Mouse (Mus musculus): ENCODE data around the gene Atxn10.

The Atxn10 gene

GRCm38 (mm10) chr15:85404739-85405138 is 68.7 kb downstream of the Atxn10 start:
- no peak for DNase-seq (ENCODE audit: extremely low spot score)

DNA sequence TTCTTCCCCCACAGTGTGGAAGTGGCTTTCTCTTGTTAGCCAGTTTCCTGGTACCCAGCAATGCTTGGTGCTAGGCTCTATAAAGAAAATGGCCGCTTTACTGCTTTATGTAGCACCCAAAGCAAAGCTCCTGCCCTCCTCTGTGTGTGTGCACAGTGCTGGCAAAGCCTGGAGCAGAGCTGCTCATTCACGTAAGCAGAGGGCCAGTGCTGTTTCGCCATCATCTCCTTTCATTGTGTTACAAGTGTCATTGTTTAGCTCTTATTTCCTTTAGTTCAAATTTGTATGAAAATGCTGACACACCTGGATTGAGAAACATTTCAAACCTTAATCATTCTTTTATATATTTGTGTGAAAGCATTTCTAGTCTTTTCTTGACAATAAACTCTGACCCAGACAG is 69.5 kb downstream of the Atxn10 start:
- no peak for DNase-seq (ENCODE audit: extremely low spot score)

- no peak for DNase-seq (ENCODE audit: extremely low spot score)
Observed at GRCm38 (mm10) chr15:85406846-85407245, 70.8 kb downstream of the Atxn10 start.

DNA sequence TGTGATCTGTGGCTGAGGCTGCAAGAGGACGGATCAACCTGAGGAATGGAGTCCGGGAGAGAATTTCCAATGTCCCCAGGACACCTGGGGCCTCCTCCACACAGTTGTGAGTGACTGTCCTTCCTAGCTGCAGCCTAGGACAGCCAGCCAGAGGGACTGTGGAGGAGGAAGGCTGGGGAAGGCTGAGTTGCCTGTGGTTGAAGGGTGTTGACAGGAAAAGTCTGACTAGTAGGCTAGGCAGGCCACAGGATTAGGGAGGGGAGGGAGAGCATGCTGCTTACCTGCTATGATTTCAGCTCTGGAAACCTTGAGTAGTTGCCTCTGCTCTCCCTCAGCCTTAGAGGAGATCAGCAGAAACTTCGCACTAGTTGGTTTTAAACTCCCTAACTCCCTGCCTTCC is 71.3 kb downstream of the Atxn10 start:
- no peak for DNase-seq (ENCODE audit: extremely low spot score)

DNA sequence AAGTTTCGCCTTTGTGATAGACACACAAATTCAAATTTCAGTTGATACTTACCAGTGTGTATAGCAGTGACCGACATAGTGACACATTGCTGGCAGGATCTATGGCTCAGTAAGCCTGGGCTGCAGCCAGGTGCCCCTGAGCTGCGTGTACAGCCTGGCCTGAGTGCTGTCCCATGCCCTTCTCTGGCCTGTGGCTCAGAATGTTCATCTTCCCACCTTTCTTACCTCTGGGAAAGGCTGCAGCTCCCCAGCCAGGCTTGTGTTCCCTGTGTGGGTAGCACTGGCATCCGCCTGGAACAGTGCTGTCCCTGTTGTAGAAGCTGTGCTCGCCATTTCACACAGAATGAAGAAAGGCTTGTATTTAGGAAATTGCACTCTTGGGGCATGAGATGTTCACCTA is 72.7 kb downstream of the Atxn10 start:
- no peak for DNase-seq (ENCODE audit: extremely low spot score)

DNA sequence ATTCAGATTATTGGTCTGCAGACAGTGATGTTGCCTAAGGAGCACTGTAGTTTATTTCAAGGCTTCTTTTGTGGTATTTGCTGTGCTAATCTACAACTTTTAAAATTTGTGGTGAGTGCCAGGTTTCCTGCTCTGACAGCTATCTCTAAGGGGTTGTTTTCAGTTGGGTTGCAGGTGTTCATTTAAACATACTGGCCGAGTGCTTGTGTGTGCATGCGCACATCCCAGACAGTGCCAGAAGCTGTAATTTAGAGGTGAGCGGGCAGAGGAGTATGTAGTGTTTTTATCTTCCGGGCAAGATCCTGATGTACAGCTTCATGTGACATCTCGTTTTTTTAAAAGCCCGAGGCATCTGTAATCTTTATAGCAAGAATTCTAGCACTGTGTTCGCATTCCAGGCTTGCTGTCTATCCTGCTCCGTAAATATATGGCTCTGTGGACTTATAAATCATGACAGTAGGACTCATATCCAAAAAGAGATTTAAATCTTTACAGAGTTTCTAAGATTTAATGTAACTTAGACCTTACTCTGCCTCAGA is 73.3 kb downstream of the Atxn10 start:
- no peak for DNase-seq (ENCODE audit: extremely low spot score)

GRCm38 (mm10) chr15:85409836-85410235 is 73.8 kb downstream of the Atxn10 start:
- no peak for DNase-seq (ENCODE audit: extremely low spot score)

DNA sequence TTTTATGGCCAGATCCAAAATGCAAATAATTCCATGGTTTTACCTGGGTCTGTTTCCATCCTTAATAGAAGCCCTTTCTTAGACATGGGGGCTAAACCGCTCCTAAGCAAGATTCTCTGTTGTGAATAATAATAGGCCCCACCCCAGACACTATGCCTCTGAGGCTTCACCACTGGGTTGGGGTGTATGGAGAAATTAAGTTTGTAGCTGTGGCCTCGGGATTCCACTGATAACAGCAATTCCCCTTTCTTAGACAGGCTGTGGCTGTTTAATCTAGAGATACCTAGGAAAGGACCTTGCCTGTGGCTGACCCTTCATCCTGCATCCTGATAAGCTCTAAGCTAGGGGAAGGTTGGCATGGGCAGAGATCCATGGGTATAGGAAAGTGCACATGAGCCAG is 78.6 kb downstream of the Atxn10 start:
- no peak for DNase-seq (ENCODE audit: extremely low spot score)

DNA sequence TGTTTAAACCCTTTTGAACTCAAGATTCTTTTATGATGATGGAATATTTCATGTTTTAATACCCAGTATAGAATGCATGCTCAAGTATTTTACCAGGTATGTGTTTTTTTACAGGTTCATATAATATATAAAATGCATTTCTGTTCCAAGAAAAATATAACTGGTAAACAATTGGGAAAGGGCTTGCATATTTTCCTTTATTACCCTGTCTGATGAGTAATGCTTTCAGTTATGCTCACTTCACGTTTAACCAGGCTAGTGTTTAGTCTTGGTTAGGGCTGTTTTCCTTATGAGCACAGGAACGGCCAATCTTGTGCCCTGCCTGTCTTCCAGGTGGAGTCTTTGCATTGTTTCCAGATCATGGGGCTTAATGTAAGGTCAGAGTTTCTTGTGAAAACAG is 84.6 kb downstream of the Atxn10 start:
- DNase-seq (ENCODE audit: extremely low spot score) = no peak

DNA sequence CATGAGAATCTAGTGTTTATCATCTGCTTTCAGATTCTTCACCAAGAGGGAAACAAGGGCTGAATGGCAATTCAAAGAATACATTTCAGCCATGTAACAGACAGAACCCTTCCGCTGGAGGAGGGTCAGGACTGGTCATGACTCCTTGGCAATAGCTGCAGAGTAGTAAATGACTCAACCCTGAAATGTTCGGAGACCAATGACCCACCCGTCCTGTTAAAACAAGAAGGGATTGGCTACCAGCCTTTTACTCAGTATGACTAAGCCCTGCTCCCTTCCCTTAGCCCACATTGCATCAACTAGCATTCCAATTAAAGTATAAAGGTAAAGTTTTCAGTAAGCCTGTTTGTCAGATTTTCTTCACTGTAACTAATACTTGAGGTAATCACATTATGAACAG is 88.2 kb downstream of the Atxn10 start:
- no peak for DNase-seq (ENCODE audit: extremely low spot score)

DNA sequence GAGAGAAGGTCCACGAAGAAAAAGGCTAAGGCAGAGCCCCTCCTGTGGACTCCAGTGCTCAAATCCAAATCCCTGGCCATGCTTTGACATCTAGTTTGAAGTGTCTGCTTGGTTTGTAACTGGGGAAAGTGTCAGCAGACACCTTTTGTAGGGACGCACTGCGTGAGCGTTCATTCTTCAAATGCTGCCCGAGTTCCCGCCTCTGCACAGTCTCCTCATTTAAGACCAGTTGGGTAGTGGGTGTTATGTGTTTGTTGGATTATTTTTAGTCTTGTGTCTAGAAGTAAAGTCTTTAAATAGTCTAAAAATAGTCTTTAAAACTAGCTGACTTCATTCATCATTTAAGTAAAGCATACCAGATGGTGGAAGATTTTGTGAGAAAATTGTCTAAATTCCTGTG is 92.1 kb downstream of the Atxn10 start:
- no peak for DNase-seq (ENCODE audit: extremely low spot score)

GRCm38 (mm10) chr15:85442568-85442967 is 106.5 kb downstream of the Atxn10 start:
- no peak for DNase-seq (ENCODE audit: extremely low spot score)

- DNase-seq (ENCODE audit: extremely low spot score) = no peak
Observed at GRCm38 (mm10) chr15:85446652-85447051, 110.6 kb downstream of the Atxn10 start.

DNA sequence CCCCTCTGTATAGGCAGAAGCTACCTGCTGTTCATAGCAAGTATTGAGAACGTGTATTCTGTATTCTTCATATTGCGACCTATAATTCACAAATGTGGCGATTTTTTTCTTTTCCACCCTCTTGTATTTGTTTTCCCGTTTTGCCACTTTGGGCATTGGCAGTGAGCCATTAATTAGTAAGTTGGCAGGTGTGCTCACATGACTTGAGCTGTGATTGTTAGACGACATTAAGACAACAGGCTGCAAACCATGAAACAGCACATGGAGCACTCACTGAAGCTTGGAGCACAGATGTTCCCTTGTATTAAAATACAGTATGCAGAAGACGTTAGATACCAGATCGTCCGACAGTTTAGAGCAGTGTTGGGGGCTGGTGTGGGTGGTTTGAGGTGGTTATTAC is 120.8 kb downstream of the Atxn10 start:
- DNase-seq (ENCODE audit: extremely low spot score) = no peak

DNA sequence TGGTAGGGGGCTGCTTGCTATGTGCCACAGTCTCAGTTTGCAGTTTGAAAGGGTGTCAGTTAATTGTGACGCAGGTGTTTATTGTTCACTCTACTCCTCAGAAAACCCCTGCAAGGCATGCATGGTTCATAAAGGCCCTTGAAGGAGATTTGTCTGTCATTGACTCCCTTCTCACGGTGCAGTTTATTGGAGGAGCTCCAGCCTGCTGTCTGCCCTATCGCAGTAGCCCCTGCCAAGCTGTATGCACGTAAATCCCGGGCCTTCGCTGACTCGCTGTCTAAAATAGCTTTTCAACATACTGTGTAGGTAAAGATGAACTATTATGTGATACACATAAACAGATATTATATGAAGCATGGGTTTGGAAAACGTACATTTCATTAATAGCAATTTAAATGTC is 121.8 kb downstream of the Atxn10 start:
- no peak for DNase-seq (ENCODE audit: extremely low spot score)

- DNase-seq (ENCODE audit: extremely low spot score) = peak; percentile 28
Observed at GRCm38 (mm10) chr15:85458631-85459082, 122.6 kb downstream of the Atxn10 start.

GRCm38 (mm10) chr15:85461541-85461940 is 125.5 kb downstream of the Atxn10 start:
- peak; percentile 53 for DNase-seq (ENCODE audit: extremely low spot score)

GRCm38 (mm10) chr15:85462138-85462537 is 126.1 kb downstream of the Atxn10 start:
- DNase-seq (ENCODE audit: extremely low spot score) = no peak

- DNase-seq (ENCODE audit: extremely low spot score) = no peak
Observed at GRCm38 (mm10) chr15:85463027-85463790, 127.2 kb downstream of the Atxn10 start.

GRCm38 (mm10) chr15:85464190-85464589 is 128.1 kb downstream of the Atxn10 start:
- DNase-seq (ENCODE audit: extremely low spot score) = peak; percentile 43

GRCm38 (mm10) chr15:85464823-85465565 is 128.9 kb downstream of the Atxn10 start:
- DNase-seq (ENCODE audit: extremely low spot score) = no peak

- DNase-seq (ENCODE audit: extremely low spot score) = no peak
Observed at GRCm38 (mm10) chr15:85466456-85467067, 130.5 kb downstream of the Atxn10 start.
